Mouse (Mus musculus) thymus, postnatal 25 days (tissue): ENCODE measurements around the gene Olfr774.
"Not testable (repeated sequence)": the region's sequence is repeated elsewhere in the genome, so short reads cannot be mapped to it uniquely, and the experiment has no call there.

Experiments
- DNase-seq: peaks from one replicate; pipeline ENCODE4 v3.0.0; 2022

Olfr774 gene

DNA sequence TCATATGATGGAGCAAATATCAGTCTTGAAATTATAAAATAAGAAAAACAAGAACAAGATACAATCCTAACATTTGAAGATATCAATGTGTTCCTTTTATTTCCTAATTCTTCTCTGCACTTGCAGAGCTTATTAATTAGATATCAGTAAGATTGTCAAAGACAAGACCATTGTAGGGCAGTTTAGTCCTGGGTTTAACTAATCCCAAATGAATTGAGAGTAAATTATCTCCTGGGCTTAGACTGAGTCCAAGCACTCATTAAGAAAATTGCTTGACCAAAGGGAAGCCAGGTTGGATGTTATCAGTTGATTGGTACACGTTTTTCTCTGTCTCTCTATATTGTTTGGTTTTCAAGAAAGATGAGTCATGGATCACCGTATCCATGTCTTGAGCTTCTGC is at the start of gene Olfr774:
Gene Olfr774, plus strand, starts transcription at position 301 of the 400 bp plus-strand sequence.
- no peak for DNase-seq

DNA sequence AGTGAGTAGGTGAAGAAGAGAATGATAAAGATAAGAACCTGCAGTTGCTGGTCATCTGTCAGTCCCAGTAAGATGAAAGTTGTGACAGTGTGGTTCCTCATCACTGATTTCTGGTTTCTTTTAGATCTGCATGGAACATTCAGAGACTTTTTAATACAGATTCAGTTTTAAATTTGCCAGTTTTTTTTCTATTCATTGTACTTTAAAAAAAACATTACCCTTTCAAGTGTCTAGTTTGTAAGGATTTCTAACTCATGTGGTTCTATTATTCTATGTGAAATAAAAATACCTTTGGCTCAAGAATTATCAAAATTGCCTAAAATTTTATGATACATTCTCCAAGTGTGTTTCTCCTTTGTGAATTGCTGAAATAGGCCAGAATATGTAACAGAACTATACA is 48.7 kb upstream of the Olfr774 start, which contains the start of gene Olfr773:
Gene Olfr773, minus strand, starts transcription at position 101 of the 400 bp plus-strand sequence.
- DNase-seq = not testable (repeated sequence)

DNA sequence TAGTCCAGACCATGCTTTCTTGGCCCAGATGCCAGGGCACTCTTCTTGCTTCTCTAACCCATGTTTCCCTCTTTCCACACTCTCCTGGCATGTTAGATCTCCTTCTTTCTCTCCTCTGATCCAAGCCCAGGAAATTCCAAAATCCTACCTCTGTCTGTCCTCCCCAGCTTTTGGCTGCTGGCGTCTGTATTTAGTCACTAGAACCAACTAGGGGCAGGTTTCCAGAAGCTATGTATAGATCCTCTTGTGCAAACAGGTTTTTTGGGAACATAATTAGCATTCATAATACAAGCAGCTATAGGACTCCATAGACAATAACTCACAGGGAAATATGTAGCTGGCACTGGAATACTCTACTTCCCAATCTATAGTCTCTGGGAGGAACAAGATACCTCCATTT is 5.3 kb upstream of the Olfr774 start:
- DNase-seq = no peak

DNA sequence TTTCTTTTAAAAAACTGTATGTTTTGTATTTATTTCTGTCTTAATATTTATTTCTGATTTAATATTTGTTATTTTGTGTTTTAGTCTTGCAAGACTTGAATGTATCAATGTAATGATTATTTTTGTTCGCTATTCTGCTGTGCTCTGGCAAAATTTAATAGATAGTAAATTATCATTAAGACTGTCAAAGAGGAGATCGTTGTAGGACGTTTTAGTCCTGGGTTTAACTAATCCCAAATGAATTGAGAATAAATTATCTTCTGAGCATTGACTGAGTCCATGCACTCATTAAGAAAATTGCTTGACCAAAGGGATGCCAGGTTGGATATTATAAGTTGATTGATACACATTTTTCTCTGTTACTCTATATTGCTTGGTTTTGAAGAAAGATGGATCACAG is 12.1 kb downstream of the Olfr774 start, which contains the start of gene Olfr775:
Gene Olfr775, plus strand, starts transcription at position 301 of the 400 bp plus-strand sequence.
- no peak for DNase-seq

DNA sequence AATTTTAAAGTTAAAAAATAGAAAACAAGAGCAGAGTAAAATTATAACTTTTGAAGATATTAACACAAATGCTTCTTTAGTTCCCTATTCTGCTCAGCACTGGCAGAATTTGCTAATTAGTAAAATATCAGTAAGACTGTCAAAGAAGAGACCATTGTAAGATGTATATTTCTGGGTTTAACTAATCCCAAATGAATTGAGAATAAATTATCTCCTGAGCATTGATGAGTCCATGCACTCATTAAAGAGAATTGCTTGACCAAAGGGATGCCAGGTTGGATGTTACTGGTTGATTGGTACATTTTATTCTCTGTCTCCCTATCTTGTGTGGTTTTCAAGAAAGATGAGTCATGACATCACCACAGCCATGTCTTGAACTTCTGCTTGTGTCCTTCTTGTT is 22.8 kb downstream of the Olfr774 start, which contains the start of gene Olfr776:
Gene Olfr776, plus strand, starts transcription at position 301 of the 400 bp plus-strand sequence.
- DNase-seq = no peak

DNA sequence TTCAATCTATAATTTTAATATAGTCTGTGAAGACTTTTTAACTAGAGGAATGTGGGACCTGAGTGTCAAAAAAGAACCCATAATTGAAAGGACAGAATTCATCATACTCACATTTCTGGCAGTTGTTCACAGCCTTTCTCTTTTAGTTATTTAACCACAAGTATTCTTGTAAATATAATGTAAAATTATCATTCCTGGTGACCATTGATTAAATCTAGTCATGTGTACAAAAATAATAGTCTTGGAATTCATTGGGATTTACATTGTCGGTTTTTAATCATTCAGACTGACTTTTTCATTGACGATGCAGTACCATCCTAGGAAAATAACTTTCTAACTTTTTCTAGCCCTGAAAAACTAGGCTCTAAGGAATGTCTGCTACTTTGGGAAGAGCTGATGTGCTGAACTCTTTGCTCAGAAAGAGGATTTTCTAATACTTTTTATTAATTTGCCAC is 35.1 kb downstream of the Olfr774 start, which contains the start of gene Olfr777:
Gene Olfr777, minus strand, starts transcription at position 405 of the 455 bp plus-strand sequence.
- DNase-seq = no peak
